10 mouse cellular contexts compared by ENCODE assay signal in the genomic region with DNA sequence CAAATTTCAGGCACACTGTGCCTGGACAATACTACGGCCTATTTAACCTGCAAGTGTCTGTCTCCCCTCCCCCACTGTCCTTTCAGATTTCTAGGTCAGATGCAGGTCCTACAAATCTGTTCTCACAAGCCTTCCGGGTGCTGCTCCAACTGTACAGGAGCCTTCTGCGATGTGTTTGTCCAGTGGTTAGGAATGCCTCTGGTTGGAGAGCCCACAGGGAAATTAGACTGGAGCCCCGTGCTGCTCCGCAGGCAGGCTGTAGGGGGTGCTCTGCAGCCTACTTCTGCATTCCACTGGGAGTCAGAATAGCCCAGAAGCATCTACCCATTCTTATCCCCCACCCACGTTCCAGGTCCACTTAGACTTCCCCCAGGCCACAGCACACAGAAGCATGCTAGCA.
DNase-seq lines count a peak whose midpoint lies in the region; ATAC-seq and TF ChIP-seq lines count a peak whose summit lies in the region.
"Had no signal": no experiment of that assay in that cellular context is flagged by ENCODE, and none has a peak within 500 bp of the region (broad histone marks: within the 10 kb centered on the region; RNA-seq: fewer than 3 reads in every experiment).

No protein-coding gene starts in this region.

- no peak overlapping the region for H3K9ac ChIP-seq in hindbrain, postnatal 0 days (replicated peaks; ENCODE audit: low read length)
- H3K9ac ChIP-seq in hindbrain, embryonic 13.5 days: no peak overlapping the region
- H3K9ac ChIP-seq: embryonic facial prominence, embryonic 15.5 days; stomach, embryonic 15.5 days had no signal

- no peak overlapping the region for H3K4me3 ChIP-seq in hindbrain, embryonic 10.5 days
- H3K4me3 ChIP-seq in hindbrain, postnatal 0 days (ENCODE audit: low read length): no peak overlapping the region
- no peak overlapping the region for H3K4me3 ChIP-seq in testis, adult 2 months (ENCODE audit: control insufficient read depth, low read depth, low read length)
- H3K4me3 ChIP-seq in embryonic facial prominence, embryonic 10.5 days: no peak overlapping the region
- H3K4me3 ChIP-seq in hindbrain, embryonic 13.5 days: no peak overlapping the region
- H3K4me3 ChIP-seq: embryonic facial prominence, embryonic 15.5 days; stomach, embryonic 15.5 days had no signal

- H3K4me2 ChIP-seq in hindbrain, postnatal 0 days (ENCODE audit: low read depth, low read length): no peak overlapping the region
- H3K4me2 ChIP-seq in hindbrain, embryonic 13.5 days: no peak overlapping the region
- H3K4me2 ChIP-seq: embryonic facial prominence, embryonic 15.5 days; stomach, embryonic 15.5 days had no signal

- no peaks in the 10 kb centered on the region for H3K27me3 ChIP-seq in hindbrain, embryonic 10.5 days (ENCODE audit: insufficient read depth, poor library complexity, severe bottlenecking)
- H3K27me3 ChIP-seq in hindbrain, postnatal 0 days (ENCODE audit: insufficient read depth, low read length): no peaks in the 10 kb centered on the region
- H3K27me3 ChIP-seq in testis, adult 2 months (ENCODE audit: control insufficient read depth, insufficient read depth, low read length): no peaks in the 10 kb centered on the region
- no peaks in the 10 kb centered on the region; the same call in none of the 2 replicates for H3K27me3 ChIP-seq in embryonic facial prominence, embryonic 10.5 days (replicated peaks; ENCODE audit: low read depth, poor library complexity, severe bottlenecking)
- H3K27me3 ChIP-seq in hindbrain, embryonic 13.5 days: no peaks in the 10 kb centered on the region
- H3K27me3 ChIP-seq: embryonic facial prominence, embryonic 15.5 days; stomach, embryonic 15.5 days had no signal

- H3K4me1 ChIP-seq in hindbrain, embryonic 10.5 days (replicated peaks): peaks cover 57% of the 10 kb centered on the region
- H3K4me1 ChIP-seq in hindbrain, postnatal 0 days (ENCODE audit: insufficient read depth, low read length): no peaks in the 10 kb centered on the region
- no peaks in the 10 kb centered on the region for H3K4me1 ChIP-seq in testis, adult 2 months (ENCODE audit: control insufficient read depth, insufficient read depth, low read length)
- H3K4me1 ChIP-seq in embryonic facial prominence, embryonic 10.5 days: peaks cover 79% of the 10 kb centered on the region
- H3K4me1 ChIP-seq in hindbrain, embryonic 13.5 days (replicated peaks): peaks cover 21% of the 10 kb centered on the region
- H3K4me1 ChIP-seq: stomach, embryonic 15.5 days had no signal

- WGBS in hindbrain, embryonic 10.5 days: 72% methylated on average over 6 of the region's 6 CpGs
- WGBS in hindbrain, postnatal 0 days: 72% methylated on average over 6 of the region's 6 CpGs
- 65% methylated on average over 6 of the region's 6 CpGs for WGBS in embryonic facial prominence, embryonic 10.5 days
- 72% methylated on average over 6 of the region's 6 CpGs for WGBS in hindbrain, embryonic 13.5 days

- no peak for TF ChIP-seq POLR2A in testis, adult 2 months (IDR thresholded peaks at IDR 0.05; ENCODE audit: control insufficient read depth, low read depth, low read length)

- no peak for TF ChIP-seq CTCF in hindbrain, postnatal 0 days (IDR thresholded peaks at IDR 0.05; ENCODE audit: low read depth)
- peak; percentile 9; the same call in 1 of the 2 replicates for TF ChIP-seq CTCF in testis, adult 2 months (IDR thresholded peaks at IDR 0.05; ENCODE audit: control insufficient read depth, insufficient read depth, insufficient replicate concordance, low read depth, low read length)

- no peaks in the 10 kb centered on the region for H3K9me3 ChIP-seq in hindbrain, embryonic 10.5 days
- H3K9me3 ChIP-seq in hindbrain, postnatal 0 days (ENCODE audit: low read length): no peaks in the 10 kb centered on the region
- H3K9me3 ChIP-seq in embryonic facial prominence, embryonic 10.5 days: no peaks in the 10 kb centered on the region
- no peaks in the 10 kb centered on the region for H3K9me3 ChIP-seq in hindbrain, embryonic 13.5 days
- H3K9me3 ChIP-seq: embryonic facial prominence, embryonic 15.5 days; stomach, embryonic 15.5 days had no signal

- ATAC-seq in hindbrain, postnatal 0 days: no peak
- no peak for ATAC-seq in hindbrain, embryonic 13.5 days (ENCODE audit: low FRiP score)

- H3K36me3 ChIP-seq in hindbrain, embryonic 10.5 days: no peaks in the 10 kb centered on the region
- no peaks in the 10 kb centered on the region for H3K36me3 ChIP-seq in hindbrain, postnatal 0 days (ENCODE audit: insufficient read depth, low read length)
- no peaks in the 10 kb centered on the region for H3K36me3 ChIP-seq in testis, adult 2 months (ENCODE audit: control insufficient read depth, insufficient read depth, low read length)
- no peaks in the 10 kb centered on the region for H3K36me3 ChIP-seq in embryonic facial prominence, embryonic 10.5 days (replicated peaks)
- no peaks in the 10 kb centered on the region for H3K36me3 ChIP-seq in hindbrain, embryonic 13.5 days
- H3K36me3 ChIP-seq: embryonic facial prominence, embryonic 15.5 days; stomach, embryonic 15.5 days had no signal

- H3K27ac ChIP-seq in hindbrain, embryonic 10.5 days: peak overlapping the region; percentile 9; the same call in 1 of the 2 replicates
- H3K27ac ChIP-seq in hindbrain, postnatal 0 days: no peak overlapping the region
- no peak overlapping the region for H3K27ac ChIP-seq in testis, adult 2 months (ENCODE audit: control insufficient read depth, insufficient read depth, low read depth, low read length)
- peak overlapping the region; percentile 60; the same call in 1 of the 2 replicates for H3K27ac ChIP-seq in embryonic facial prominence, embryonic 10.5 days (replicated peaks)
- H3K27ac ChIP-seq in hindbrain, embryonic 13.5 days: no peak overlapping the region
- H3K27ac ChIP-seq: embryonic facial prominence, embryonic 15.5 days; stomach, embryonic 15.5 days had no signal

- no peak for DNase-seq in hindbrain, embryonic 10.5 days (ENCODE audit: low spot score)
- DNase-seq in hindbrain, postnatal 0 days (ENCODE audit: low spot score): no peak
- no peak for DNase-seq in testis, postnatal 14 days (ENCODE audit: low spot score)
- peak; percentile 39 for DNase-seq in embryonic facial prominence, embryonic 10.5 days (ENCODE audit: low spot score)
- no peak for DNase-seq in urinary bladder, postnatal 14 days (ENCODE audit: low spot score)
- DNase-seq: layer of hippocampus, adult 9-11 months had no signal

Comparison
In these comparisons a context has a peak if more than half of its experiments do, and no peak if none do; other contexts are left out.
1. H3K27ac ChIP-seq: peak in hindbrain, embryonic 10.5 days (single experiment) and embryonic facial prominence, embryonic 10.5 days (single experiment); none in hindbrain, postnatal 0 days (single experiment), testis, adult 2 months (single experiment) and hindbrain, embryonic 13.5 days (single experiment).